Mouse (Mus musculus) induced T-regulatory cell, adult 2 months (primary cell): Measurements from ENCODE around the gene Mboat7.
A peak's percentile ranks its signal among the peaks of the same experiment; 100 is the strongest.

Experiments used
- DNase-seq: peaks from one replicate; pipeline ENCODE4 v3.0.0-alpha.2; 2012; ENCODE audit warnings: low read depth

Gene Mboat7

DNA sequence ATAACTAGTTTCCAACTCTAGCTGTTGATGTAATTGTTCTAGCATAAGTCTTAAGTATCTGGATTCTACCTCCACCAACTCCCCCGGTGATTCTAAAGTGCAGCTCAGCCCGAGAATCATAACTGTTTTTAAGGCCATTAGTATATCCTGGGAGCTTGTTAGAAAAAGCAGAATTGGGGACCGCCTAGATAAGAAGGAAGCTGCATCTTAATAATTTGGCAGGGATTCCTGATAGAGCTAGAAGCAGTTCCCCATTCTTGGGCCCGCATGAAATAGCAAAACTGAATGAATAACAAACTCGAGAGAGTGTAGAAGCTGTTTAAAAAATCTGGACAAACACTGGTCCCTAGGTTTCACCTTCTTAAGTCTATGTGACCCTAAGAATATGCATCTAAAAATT, 49.9 kb downstream of the Mboat7 start:
- no peak for DNase-seq

GRCm38 (mm10) chr7:3630478-3630815, 62.9 kb downstream of the Mboat7 start:
- no peak for DNase-seq

DNA sequence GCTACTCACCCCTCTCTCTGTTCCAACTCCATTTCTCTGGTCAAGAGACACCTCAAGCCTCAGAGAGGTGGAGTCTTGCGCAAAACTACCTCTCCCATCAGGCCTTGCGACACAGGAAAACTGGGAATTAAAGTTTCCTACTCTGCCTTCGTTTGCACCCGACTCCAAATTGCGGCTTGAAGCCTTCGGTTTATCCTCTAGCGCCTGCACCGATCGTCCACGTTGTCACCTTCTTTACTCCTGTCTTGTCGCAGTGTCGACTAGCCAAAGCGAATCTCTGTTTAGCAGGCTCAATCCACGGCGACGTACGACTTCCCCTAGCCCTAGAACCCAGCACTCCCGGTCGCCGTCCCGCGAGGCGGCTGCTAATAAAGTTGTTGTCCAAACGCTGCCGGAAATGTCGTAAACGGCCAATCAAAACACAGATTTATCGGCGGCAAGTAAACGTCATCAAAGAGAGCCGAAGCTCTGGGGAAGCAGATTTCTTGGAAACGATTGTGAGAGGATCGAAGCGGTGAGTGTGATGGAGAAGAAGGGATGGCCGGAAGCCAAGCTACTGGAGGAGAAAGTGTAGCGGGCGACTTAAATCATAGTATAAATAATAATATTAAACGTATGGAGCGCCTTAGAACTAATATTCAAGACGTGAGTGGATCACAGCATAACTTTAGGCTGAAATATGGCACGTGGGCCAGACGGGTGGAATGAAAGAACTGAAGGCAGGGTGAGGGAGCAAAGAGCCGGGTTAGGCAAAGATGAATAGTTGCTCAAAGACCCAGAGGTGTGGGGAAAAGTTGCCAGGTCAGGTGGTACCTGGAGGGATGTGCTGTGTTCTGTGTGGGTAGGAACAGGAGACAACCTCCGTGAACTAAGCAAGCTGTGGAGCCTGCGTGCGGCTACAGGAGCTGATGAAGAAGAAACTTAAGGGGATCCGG, 63.5 kb downstream of the Mboat7 start, which contains the start of the genes Tfpt and Prpf31:
TSS of gene Tfpt (minus strand) at position 387 of the 935 bp plus-strand sequence.
TSS of gene Prpf31 (plus strand) at position 443 of the 935 bp plus-strand sequence.
- peak; percentile 96 for DNase-seq

DNA sequence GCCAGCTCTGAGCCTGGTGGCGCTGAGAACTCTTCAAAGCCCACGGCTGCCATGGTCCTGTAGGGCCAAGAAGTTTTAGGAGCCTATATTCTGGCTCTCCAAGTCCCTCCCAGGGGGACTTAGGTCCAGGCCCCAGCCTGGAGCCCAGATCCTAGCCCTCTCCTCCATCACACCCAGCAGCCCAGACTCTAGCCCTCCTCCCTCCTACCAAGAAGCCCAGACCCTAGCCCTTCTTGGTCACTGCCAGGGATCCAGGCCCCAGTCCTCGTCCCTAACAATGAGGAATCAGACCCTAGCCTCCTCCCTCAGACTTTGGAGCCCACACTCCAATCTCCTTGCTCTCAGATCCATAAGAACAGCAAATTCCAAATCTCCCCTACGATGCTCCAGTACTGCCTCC, 64.3 kb downstream of the Mboat7 start:
- DNase-seq = no peak
